Mouse (Mus musculus): Measurements from ENCODE around the gene Lman2l.

- peak; percentile 13; the same call in 1 of the 2 replicates for TF ChIP-seq SMC3 (IDR thresholded peaks at IDR 0.05; ENCODE audit: low read depth, low read length)
- TF ChIP-seq E2F4 (IDR thresholded peaks at IDR 0.05; ENCODE audit: insufficient replicate concordance, low read depth, low read length): no peak
- TF ChIP-seq CTCF (conservative IDR thresholded peaks at IDR 0.05 in 1 of 2, IDR thresholded peaks at IDR 0.05 in 1 of 2; ENCODE audit: low read depth in 2 of 2, low read length in 2 of 2): peak; percentile 16 to 43; a peak in 2 of 4 replicates
- TF ChIP-seq ETS1 (conservative IDR thresholded peaks at IDR 0.05; ENCODE audit: low read depth, low read length): no peak
- TF ChIP-seq MEF2A (IDR thresholded peaks at IDR 0.05; ENCODE audit: borderline replicate concordance, low read depth, low read length): no peak
- no peak for TF ChIP-seq EP300 (IDR thresholded peaks at IDR 0.05; ENCODE audit: low read length)
- TF ChIP-seq RCOR1 (conservative IDR thresholded peaks at IDR 0.05; ENCODE audit: low read depth, low read length): no peak
- TF ChIP-seq ELF1 (IDR thresholded peaks at IDR 0.05; ENCODE audit: low read depth, low read length): no peak
Measured at GRCm38 (mm10) chr1:36454055-36454815, 9.2 kb upstream of the Lman2l start.
